Mouse (Mus musculus): Measurements from ENCODE around the gene Mprip. TPM values are rescaled to one million over a fixed set of nuclear protein-coding genes. Genes with fewer than 3 reads are reported as not detected.

The Mprip gene
- polyA plus RNA-seq, 1 experiment, result 136 TPM

GRCm38 (mm10) chr11:59760796-59761195, 99.7 kb downstream of the Mprip start:
- DNase-seq (ENCODE audit: low spot score), result no peak

- no peak for DNase-seq (ENCODE audit: low spot score)
Measured at GRCm38 (mm10) chr11:59769307-59769706, 108.2 kb downstream of the Mprip start.

GRCm38 (mm10) chr11:59769738-59770137, 108.6 kb downstream of the Mprip start:
- DNase-seq (ENCODE audit: low spot score), result no peak

- no peak for DNase-seq (ENCODE audit: low spot score)
Measured at GRCm38 (mm10) chr11:59770753-59771152, 109.6 kb downstream of the Mprip start.

GRCm38 (mm10) chr11:59772291-59772690, 111.2 kb downstream of the Mprip start:
- no peak for DNase-seq (ENCODE audit: low spot score)

- DNase-seq (ENCODE audit: low spot score), result no peak
Measured at GRCm38 (mm10) chr11:59772902-59773301, 111.8 kb downstream of the Mprip start.

GRCm38 (mm10) chr11:59774522-59774921, 113.4 kb downstream of the Mprip start:
- no peak for DNase-seq (ENCODE audit: low spot score)

GRCm38 (mm10) chr11:59775435-59776148, 114.5 kb downstream of the Mprip start:
- DNase-seq (ENCODE audit: low spot score), result no peak

- no peak for DNase-seq (ENCODE audit: low spot score)
Measured at GRCm38 (mm10) chr11:59777259-59777658, 116.2 kb downstream of the Mprip start.

GRCm38 (mm10) chr11:59778181-59778873, 117.2 kb downstream of the Mprip start:
- DNase-seq (ENCODE audit: low spot score), result peak; percentile 56

- DNase-seq (ENCODE audit: low spot score), result no peak
Measured at GRCm38 (mm10) chr11:59778874-59779223, 117.7 kb downstream of the Mprip start.

- no peak for DNase-seq (ENCODE audit: low spot score)
Measured at GRCm38 (mm10) chr11:59779406-59779805, 118.3 kb downstream of the Mprip start.

- no peak for DNase-seq (ENCODE audit: low spot score)
Measured at GRCm38 (mm10) chr11:59780241-59780640, 119.1 kb downstream of the Mprip start.

GRCm38 (mm10) chr11:59782091-59782590, 121.0 kb downstream of the Mprip start:
- no peak for DNase-seq (ENCODE audit: low spot score)

- no peak for DNase-seq (ENCODE audit: low spot score)
Measured at GRCm38 (mm10) chr11:59783591-59783990, 122.5 kb downstream of the Mprip start.

- no peak for DNase-seq (ENCODE audit: low spot score)
Measured at GRCm38 (mm10) chr11:59786444-59787198, 125.5 kb downstream of the Mprip start.

- DNase-seq (ENCODE audit: low spot score), result peak; percentile 46
Measured at GRCm38 (mm10) chr11:59787199-59787781, 126.2 kb downstream of the Mprip start, which contains the start of gene Pld6. Gene Pld6 (minus strand): TSS chr11:59787645.

- DNase-seq (ENCODE audit: low spot score), result no peak
Measured at GRCm38 (mm10) chr11:59789311-59789710, 128.2 kb downstream of the Mprip start.

- no peak for DNase-seq (ENCODE audit: low spot score)
Measured at GRCm38 (mm10) chr11:59793390-59793789, 132.3 kb downstream of the Mprip start.

GRCm38 (mm10) chr11:59800412-59800811, 139.3 kb downstream of the Mprip start:
- no peak for DNase-seq (ENCODE audit: low spot score)

GRCm38 (mm10) chr11:59801881-59802280, 140.8 kb downstream of the Mprip start:
- no peak for DNase-seq (ENCODE audit: low spot score)

GRCm38 (mm10) chr11:59803516-59803915, 142.4 kb downstream of the Mprip start:
- no peak for DNase-seq (ENCODE audit: low spot score)

All from urinary bladder, adult 2 months (tissue).